Mouse (Mus musculus): ENCODE measurements around the gene Nbeal1.

- TF ChIP-seq POLR2A (IDR thresholded peaks at IDR 0.05; ENCODE audit: insufficient read depth, low read depth, low read length): no peak
- no peak for TF ChIP-seq CTCF (IDR thresholded peaks at IDR 0.05; ENCODE audit: insufficient read depth, low read depth, low read length)
Measured at GRCm38 (mm10) chr1:60156651-60157050, 23.7 kb upstream of the Nbeal1 start.

All from olfactory bulb, adult 2 months (tissue).